Mouse (Mus musculus) MEL (cell line): ENCODE data around the gene Fam222b. TPM values are rescaled to one million over a fixed set of nuclear protein-coding genes. Genes with fewer than 3 reads are reported as not detected.

Source experiments
- DNase-seq: peaks from one replicate; pipeline ENCODE4 v3.0.0; 2011; ENCODE audit warnings: low read depth, low spot score
- H3K27ac ChIP-seq: 2 replicates; pipeline ENCODE4 v1.5.1; 2012; ENCODE audit warnings: low read depth, mild to moderate bottlenecking, control low read depth, low read length, moderate library complexity; ENCODE audit not compliant: control insufficient read depth
- H3K27me3 ChIP-seq, 2 experiments: fragments of 150-350 bp in 1 of 2; sonication (generic) in 1 of 2; 2 replicates each; pipeline ENCODE4 v1.6.1; 2012; ENCODE audit warnings: low read length in 2 of 2, mild to moderate bottlenecking in 2 of 2, improper control_type of control experiment in 1 of 2, moderate library complexity in 1 of 2; ENCODE audit not compliant: insufficient read depth in 2 of 2, control insufficient read depth in 1 of 2
- H3K36me3 ChIP-seq, 2 experiments: 2 replicates each; pipeline ENCODE4 v1.6.1; 2012 to 2014; ENCODE audit warnings: low read length in 2 of 2, improper control_type of control experiment in 1 of 2, inconsistent platforms in 1 of 2, mild to moderate bottlenecking in 1 of 2; ENCODE audit not compliant: insufficient read depth in 2 of 2, control insufficient read depth in 1 of 2
- H3K4me1 ChIP-seq, 2 experiments: fragments of 150-350 bp in 1 of 2; sonication (generic) in 1 of 2; 2 replicates each; pipeline ENCODE4 v1.6.1; 2012; ENCODE audit warnings: low read length in 2 of 2, improper control_type of control experiment in 1 of 2, mild to moderate bottlenecking in 1 of 2; ENCODE audit not compliant: insufficient read depth in 2 of 2, control insufficient read depth in 1 of 2
- H3K4me3 ChIP-seq, 2 experiments: fragments of 150-350 bp in 1 of 2; sonication (generic) in 1 of 2; 2 replicates each; pipeline ENCODE4 v1.5.1; 2012; ENCODE audit warnings: low read depth in 2 of 2, low read length in 2 of 2, mild to moderate bottlenecking in 2 of 2, moderate library complexity in 2 of 2, control low read depth in 1 of 2, improper control_type of control experiment in 1 of 2; ENCODE audit not compliant: control insufficient read depth in 1 of 2, insufficient read depth in 1 of 2
- H3K79me2 ChIP-seq: 2 replicates; pipeline ENCODE4 v1.6.1; 2012; ENCODE audit warnings: mild to moderate bottlenecking, low read length, moderate library complexity; ENCODE audit not compliant: control insufficient read depth, poor library complexity, insufficient read depth
- H3K9ac ChIP-seq: 2 replicates; pipeline ENCODE4 v1.6.1; 2012; ENCODE audit warnings: low read depth, mild to moderate bottlenecking, control low read depth, low read length, moderate library complexity; ENCODE audit not compliant: control insufficient read depth, poor library complexity, severe bottlenecking
- H3K9me3 ChIP-seq: fragments of 150-350 bp; sonication (generic); replicated peaks from 2 replicates; pipeline ENCODE4 v1.6.1; 2012; ENCODE audit warnings: mild to moderate bottlenecking, low read length, improper control_type of control experiment, moderate library complexity; ENCODE audit not compliant: insufficient read depth
- BHLHE40 ChIP-seq: IDR thresholded peaks from 2 replicates; pipeline ENCODE4 v1.6.1; 2012; ENCODE audit warnings: low read depth, mild to moderate bottlenecking, inconsistent platforms, low read length, improper control_type of control experiment, borderline replicate concordance
- CHD1 ChIP-seq: IDR thresholded peaks from 2 replicates; pipeline ENCODE4 v1.6.1; 2012; ENCODE audit warnings: low read depth, mild to moderate bottlenecking, inconsistent platforms, low read length, improper control_type of control experiment
- ELF1 ChIP-seq: IDR thresholded peaks from 2 replicates; pipeline ENCODE4 v1.6.1; 2014; ENCODE audit warnings: low read depth, mild to moderate bottlenecking, inconsistent platforms, low read length, improper control_type of control experiment, moderate library complexity
- EP300 ChIP-seq, 2 experiments: IDR thresholded peaks; 2 replicates each; pipeline ENCODE4 v1.6.1; 2011; ENCODE audit warnings: improper control_type of control experiment in 2 of 2, low read length in 2 of 2, low read depth in 1 of 2, mild to moderate bottlenecking in 1 of 2
- GATA1 ChIP-seq: IDR thresholded peaks from 2 replicates; pipeline ENCODE4 v1.6.1; 2011; ENCODE audit warnings: low read depth, low read length, improper control_type of control experiment
- HCFC1 ChIP-seq: IDR thresholded peaks from 2 replicates; pipeline ENCODE4 v1.6.1; 2012; ENCODE audit warnings: low read depth, mild to moderate bottlenecking, inconsistent platforms, low read length, improper control_type of control experiment, moderate library complexity
- JUND ChIP-seq: IDR thresholded peaks from 2 replicates; pipeline ENCODE4 v1.6.1; 2011; ENCODE audit warnings: low read depth, mild to moderate bottlenecking, improper control_type of control experiment, low read length
- MEF2A ChIP-seq: IDR thresholded peaks from 2 replicates; pipeline ENCODE4 v1.6.1; 2014; ENCODE audit warnings: low read depth, mild to moderate bottlenecking, inconsistent platforms, low read length, improper control_type of control experiment; ENCODE audit not compliant: poor library complexity, insufficient replicate concordance, severe bottlenecking; ENCODE audit errors: extremely low read depth
- MXI1 ChIP-seq: IDR thresholded peaks from 2 replicates; pipeline ENCODE4 v1.6.1; 2011; ENCODE audit warnings: mild to moderate bottlenecking, low read depth, low read length, improper control_type of control experiment
- MYB ChIP-seq: IDR thresholded peaks from 2 replicates; pipeline ENCODE4 v1.6.1; 2011; ENCODE audit warnings: mild to moderate bottlenecking, low read depth, low read length, improper control_type of control experiment
- NELFE ChIP-seq: IDR thresholded peaks from 2 replicates; pipeline ENCODE4 v1.6.1; 2011; ENCODE audit warnings: low read depth, low read length, improper control_type of control experiment
- NRF1 ChIP-seq: IDR thresholded peaks from 2 replicates; pipeline ENCODE4 v1.6.1; 2014; ENCODE audit warnings: low read depth, mild to moderate bottlenecking, inconsistent platforms, low read length, improper control_type of control experiment, moderate library complexity; ENCODE audit not compliant: poor library complexity, insufficient read depth, severe bottlenecking
- POLR2A ChIP-seq, 2 experiments: IDR thresholded peaks; 2 replicates each; pipeline ENCODE4 v1.6.1; 2011 to 2012; ENCODE audit warnings: low read length in 2 of 2, mild to moderate bottlenecking in 2 of 2, control low read depth in 1 of 2, improper control_type of control experiment in 1 of 2, low read depth in 1 of 2, moderate library complexity in 1 of 2; ENCODE audit not compliant: control insufficient read depth in 1 of 2, insufficient read depth in 1 of 2, poor library complexity in 1 of 2
- POLR2AphosphoS5 ChIP-seq: IDR thresholded peaks from 2 replicates; pipeline ENCODE4 v1.6.1; 2012; ENCODE audit warnings: low read depth, borderline replicate concordance, mild to moderate bottlenecking, inconsistent platforms, low read length, moderate library complexity, mixed read lengths
- RCOR1 ChIP-seq: IDR thresholded peaks from 2 replicates; pipeline ENCODE4 v1.6.1; 2012; ENCODE audit warnings: low read depth, mild to moderate bottlenecking, inconsistent platforms, low read length, improper control_type of control experiment
- SMC3 ChIP-seq: IDR thresholded peaks from 2 replicates; pipeline ENCODE4 v1.6.1; 2011; ENCODE audit warnings: low read depth, low read length, improper control_type of control experiment
- TBP ChIP-seq: IDR thresholded peaks from 2 replicates; pipeline ENCODE4 v1.8.0; 2011; ENCODE audit warnings: low read depth, low read length, improper control_type of control experiment
- UBTF ChIP-seq: IDR thresholded peaks from 2 replicates; pipeline ENCODE4 v1.6.1; 2012; ENCODE audit warnings: low read depth, mild to moderate bottlenecking, inconsistent platforms, low read length, improper control_type of control experiment, moderate library complexity, borderline replicate concordance; ENCODE audit not compliant: insufficient read depth
- USF1 ChIP-seq: IDR thresholded peaks from 2 replicates; pipeline ENCODE4 v1.6.1; 2014; ENCODE audit warnings: low read depth, mild to moderate bottlenecking, inconsistent platforms, low read length, improper control_type of control experiment, moderate library complexity
- ZKSCAN1 ChIP-seq: IDR thresholded peaks from 2 replicates; pipeline ENCODE4 v1.6.1; 2012; ENCODE audit warnings: low read depth, mild to moderate bottlenecking, inconsistent platforms, low read length, improper control_type of control experiment, moderate library complexity
- ZMIZ1 ChIP-seq: IDR thresholded peaks from 2 replicates; pipeline ENCODE4 v1.6.1; 2012; ENCODE audit warnings: low read depth, mild to moderate bottlenecking, inconsistent platforms, low read length, improper control_type of control experiment, moderate library complexity
- ZNF384 ChIP-seq: IDR thresholded peaks from 2 replicates; pipeline ENCODE4 v1.6.1; 2012; ENCODE audit warnings: low read depth, mild to moderate bottlenecking, inconsistent platforms, low read length, improper control_type of control experiment
- polyA plus RNA-seq, 2 experiments: library from polyadenylated mRNA; stranded (reverse) in 1 of 2; unstranded in 1 of 2; fragments of >175 nt in 1 of 2; fragments of >200 nt in 1 of 2; gene quantifications; 2 replicates each; pipeline versions ENCODE4 v1.2.1 to v1.2.4; 2012; ENCODE audit warnings: low replicate concordance in 2 of 2, low read depth in 1 of 2; ENCODE audit not compliant: insufficient read length in 2 of 2, insufficient read depth in 1 of 2, missing spikeins in 1 of 2
- total RNA-seq: library from RNA; depleted of rRNA; stranded (reverse); fragments of 300-350 nt; gene quantifications from 2 replicates; pipeline ENCODE4 v1.2.3, GENCODE M21; 2012

Gene Fam222b
- total and polyA plus RNA-seq, 3 experiments: 2.4 to 8.1 TPM; not detected in 1

DNA sequence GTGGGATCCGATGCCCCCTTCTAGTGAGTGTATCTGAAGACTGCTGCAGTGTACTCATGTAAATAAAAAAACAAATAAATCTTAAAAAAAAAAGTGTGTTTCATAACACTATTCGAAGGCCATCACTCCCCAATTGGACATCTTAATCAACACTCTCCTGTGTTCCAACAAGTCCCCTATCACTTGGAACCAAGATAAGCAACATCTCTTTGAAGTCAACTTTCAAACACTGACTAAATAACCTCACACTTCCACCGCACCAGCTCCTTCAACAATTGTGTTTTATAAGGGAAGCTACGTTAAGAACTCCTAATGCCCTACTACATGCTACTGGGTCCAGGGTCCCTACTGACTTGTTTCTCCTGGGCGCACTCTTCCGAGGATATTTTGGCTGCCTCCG lies 88.0 kb downstream of the Fam222b start:
- H3K27me3 ChIP-seq: no peaks in the 10 kb centered on the region
- peak; percentile 67 for DNase-seq
- H3K36me3 ChIP-seq: peaks cover 12 to 34% of the 10 kb centered on the region in 2 experiments
- no peak for TF ChIP-seq USF1
- no peak for TF ChIP-seq NELFE
- TF ChIP-seq POLR2A (IDR thresholded peaks at IDR 0.05; ENCODE audit: control insufficient read depth in 1 of 2, insufficient read depth in 1 of 2, low read depth in 1 of 2, low read length in 2 of 2, poor library complexity in 1 of 2): no peak; a peak in 1 of 4 replicates
- TF ChIP-seq ZMIZ1: no peak
- no peak for TF ChIP-seq MYB
- TF ChIP-seq JUND: no peak
- TF ChIP-seq SMC3: no peak
- 0 out of 2 replicates have a peak, but pooled peaks have one; percentile 51 for TF ChIP-seq CHD1
- TF ChIP-seq UBTF: no peak
- no peak for TF ChIP-seq ELF1
- no peak for TF ChIP-seq RCOR1
- 0 out of 2 replicates have a peak, but pooled peaks have one; percentile 39 for TF ChIP-seq TBP
- TF ChIP-seq NRF1: no peak
- no peak for TF ChIP-seq ZKSCAN1
- no peak for TF ChIP-seq HCFC1
- TF ChIP-seq MEF2A: no peak
- no peak for TF ChIP-seq MXI1
- TF ChIP-seq ZNF384: no peak
- no peak for TF ChIP-seq EP300 (IDR thresholded peaks at IDR 0.05; ENCODE audit: low read depth in 1 of 2, low read length in 2 of 2)
- peak; percentile 60; the same call in 1 of the 2 replicates for TF ChIP-seq GATA1
- TF ChIP-seq POLR2AphosphoS5: no peak
- TF ChIP-seq BHLHE40: no peak
- H3K4me3 ChIP-seq: peak overlapping the region; percentile 62 to 72
- peak overlapping the region; percentile 89 for H3K27ac ChIP-seq
- H3K9ac ChIP-seq: peak overlapping the region; percentile 91
- H3K4me1 ChIP-seq: peaks cover 4 to 16% of the 10 kb centered on the region in 2 experiments; a peak in 3 of 4 replicates
- peaks cover 32% of the 10 kb centered on the region for H3K79me2 ChIP-seq
- no peaks in the 10 kb centered on the region for H3K9me3 ChIP-seq
